Mouse (Mus musculus) gastrocnemius, postnatal 25 days (tissue): ENCODE results near the gene Atg7. TPM values are rescaled to one million over a fixed set of nuclear protein-coding genes. Genes with fewer than 3 reads are reported as not detected.

Experiments
- DNase-seq: peaks from one replicate; pipeline ENCODE4 v3.0.0; 2022
- total RNA-seq, 2 experiments: library from RNA; stranded (reverse); gene quantifications; 1 replicate in 1 of 2; 2 replicates in 1 of 2; pipeline ENCODE4 v1.2.3; 2021

Atg7 gene
- total RNA-seq, 2 experiments from 2014 or later = 5.6 to 6.5 TPM

DNA sequence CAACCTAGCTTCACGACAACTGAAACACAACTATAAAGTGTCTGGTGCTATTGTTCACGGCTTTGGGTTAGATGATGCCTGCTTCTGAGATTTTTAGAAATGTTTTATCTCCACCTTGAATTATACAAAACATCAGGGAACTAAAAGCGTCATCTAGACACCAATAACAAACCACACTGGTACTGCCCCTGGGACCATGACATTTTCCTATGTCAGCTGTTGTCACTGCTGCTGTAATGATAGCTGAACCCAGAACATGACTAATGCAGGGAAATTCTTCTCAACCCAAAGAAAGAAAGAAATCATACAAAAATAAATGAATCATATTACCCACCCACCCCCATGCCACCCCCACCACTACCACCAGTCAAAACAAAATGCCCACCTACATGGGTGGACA, 261.9 kb downstream of the Atg7 start:
- no peak for DNase-seq

- no peak for DNase-seq
Observed at GRCm38 (mm10) chr6:114905253-114906028, 262.5 kb downstream of the Atg7 start.

GRCm38 (mm10) chr6:114906209-114906608, 263.3 kb downstream of the Atg7 start:
- DNase-seq = no peak

DNA sequence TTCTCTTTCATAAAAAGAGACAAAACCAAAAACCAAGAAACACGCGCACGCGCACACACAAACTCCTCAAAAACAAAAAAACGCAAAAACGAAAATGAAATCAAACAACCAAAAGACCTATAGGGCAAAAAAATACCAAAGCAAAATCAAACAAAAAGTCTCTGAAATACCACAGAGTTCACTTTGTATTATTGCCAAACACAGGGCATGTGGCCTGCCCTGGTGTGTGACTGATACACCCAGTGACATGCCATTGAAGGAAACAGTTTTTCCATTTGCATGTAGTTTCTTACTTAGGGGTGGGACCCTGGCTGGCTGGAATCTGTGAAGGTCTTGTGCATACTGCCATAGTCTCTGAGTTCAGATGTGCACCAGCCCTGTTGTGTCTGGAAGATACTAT, 264.6 kb downstream of the Atg7 start:
- no peak for DNase-seq

- DNase-seq = no peak
Observed at GRCm38 (mm10) chr6:114909801-114910200, 266.9 kb downstream of the Atg7 start.

Other genes starting within 250 kb of the Atg7 start
- under 1 TPM; 0.13 to 0.64 TPM for gene Hrh1, start 245.2 kb upstream of the Atg7 start, total RNA-seq